Mouse (Mus musculus) heart, embryonic 10.5 days (tissue): ENCODE measurements around the gene Cand2. TPM values are rescaled to one million over a fixed set of nuclear protein-coding genes. Genes with fewer than 3 reads are reported as not detected.

Experiments
- DNase-seq: peaks from one replicate; pipeline ENCODE4 v3.0.0-alpha.2; 2017; ENCODE audit warnings: low spot score
- H3K27ac ChIP-seq: fragments of 300-500 bp; sonication (generic); 2 replicates; pipeline ENCODE4 v1.5.1; 2016; ENCODE audit warnings: mild to moderate bottlenecking
- H3K27me3 ChIP-seq: fragments of 300-500 bp; sonication (generic); 2 replicates; pipeline ENCODE4 v1.6.1; 2016; ENCODE audit warnings: mild to moderate bottlenecking; ENCODE audit not compliant: poor library complexity, insufficient read depth, severe bottlenecking
- H3K36me3 ChIP-seq: fragments of 300-500 bp; sonication (generic); 2 replicates; pipeline ENCODE4 v1.6.1; 2016; ENCODE audit warnings: mild to moderate bottlenecking, moderate library complexity
- H3K4me1 ChIP-seq: fragments of 300-500 bp; sonication (generic); 2 replicates; pipeline ENCODE4 v1.6.1; 2016; ENCODE audit warnings: mild to moderate bottlenecking
- H3K4me3 ChIP-seq: fragments of 300-500 bp; sonication (generic); 2 replicates; pipeline ENCODE4 v1.5.1; 2016; ENCODE audit warnings: mild to moderate bottlenecking, moderate library complexity
- H3K9me3 ChIP-seq: fragments of 300-500 bp; sonication (generic); 2 replicates; pipeline ENCODE4 v1.6.1; 2016; ENCODE audit warnings: mild to moderate bottlenecking, moderate library complexity
- WGBS: fragments of 180-500 bp; shearing (Covaris S2); methylation state at CpG from one replicate; pipeline ENCODE4 v1.1.7; 2016; 5-methylcytosine and 5-hydroxymethylcytosine counted together
- polyA plus RNA-seq: library from polyadenylated mRNA; unstranded; fragments of >200 nt; fragmentation: Nextera tagmentation; extraction: Ambion mirVana; gene quantifications from 2 replicates; pipeline ENCODE4 v1.2.1, GENCODE M21; 2016

Cand2 gene
- polyA plus RNA-seq, 1 experiment from 2014 or later = 60.0 TPM

DNA sequence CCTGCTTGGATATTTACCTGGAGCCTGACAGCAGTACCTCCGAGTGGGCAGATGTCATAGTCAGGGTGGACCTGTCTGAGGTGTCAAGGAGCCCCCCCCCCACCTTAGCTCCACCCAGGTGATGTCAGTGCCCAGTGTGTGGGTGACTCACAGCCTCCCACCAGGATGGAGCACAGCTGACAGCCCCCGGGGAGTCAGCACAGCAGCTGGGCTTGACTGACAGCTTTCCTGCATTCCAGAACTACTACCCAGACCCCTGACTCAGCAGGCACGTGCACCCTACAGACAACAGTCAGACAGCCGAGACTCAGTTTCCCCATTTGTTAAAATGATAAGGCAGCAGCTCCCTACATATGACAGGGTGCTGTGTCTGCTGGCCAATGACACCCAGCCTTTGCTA, 13.4 kb upstream of the Cand2 start:
- 36% methylated on average over 4 of the region's 4 CpGs for WGBS
- H3K27me3 ChIP-seq = no peaks in the 10 kb centered on the region
- H3K36me3 ChIP-seq = no peaks in the 10 kb centered on the region
- H3K9me3 ChIP-seq = no peaks in the 10 kb centered on the region
- no peak overlapping the region for H3K4me3 ChIP-seq
- peak overlapping the region; percentile 80; the same call in 1 of the 2 replicates for H3K27ac ChIP-seq
- DNase-seq = no peak
- H3K4me1 ChIP-seq = peaks cover 56% of the 10 kb centered on the region

DNA sequence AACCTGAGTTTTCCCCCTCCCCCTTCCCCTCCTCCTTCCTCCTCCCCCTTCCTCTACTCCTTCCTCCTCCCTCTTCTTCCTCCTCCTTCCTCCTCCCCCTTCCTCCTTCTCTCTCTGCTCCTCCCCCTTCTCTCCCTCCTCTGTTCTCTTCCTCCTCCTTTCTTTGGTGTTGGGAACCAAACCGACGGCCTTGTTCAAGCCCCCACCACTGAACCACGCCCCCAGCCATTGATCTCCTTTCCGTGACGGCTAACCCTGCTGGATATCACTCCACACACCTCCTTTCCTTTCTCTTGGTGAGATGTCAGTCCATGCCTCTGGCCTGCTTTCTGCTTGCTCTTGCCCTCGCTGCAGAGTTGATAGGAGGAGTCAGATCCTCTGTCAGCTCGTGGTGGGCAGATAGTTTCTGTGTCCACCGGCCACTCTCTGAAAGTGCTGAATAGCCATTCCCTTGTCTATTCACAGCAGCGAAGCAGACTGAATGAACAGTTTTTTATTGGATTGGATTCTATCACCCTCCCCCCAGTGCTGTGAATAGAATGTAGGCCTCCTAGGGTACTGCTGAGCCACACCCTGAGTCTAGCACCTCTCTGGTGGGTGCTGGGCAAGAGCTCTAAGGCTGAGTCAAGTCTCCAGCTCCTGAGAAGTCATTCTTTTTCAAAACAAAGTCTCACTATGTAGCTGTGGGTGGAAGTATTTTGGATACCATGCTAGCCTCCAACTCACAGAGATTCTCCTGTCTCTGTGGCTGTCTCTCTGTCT, 12.2 kb upstream of the Cand2 start, which contains the start of gene Tmem40:
Gene Tmem40 (minus strand): TSS at position 416 of the 762 bp plus-strand sequence.
- peak within 1 kb of the TSS; percentile 35 for H3K4me3 ChIP-seq
- H3K27me3 ChIP-seq = no peaks in the 10 kb centered on the region
- no peaks in the 10 kb centered on the region for H3K36me3 ChIP-seq
- no peak for DNase-seq
- WGBS = 2% methylated on average over 9 of the region's 9 CpGs
- H3K9me3 ChIP-seq = no peaks in the 10 kb centered on the region
- H3K4me1 ChIP-seq = peaks cover 55% of the 10 kb centered on the region
- H3K27ac ChIP-seq = peak within 1 kb of the TSS; percentile 87

DNA sequence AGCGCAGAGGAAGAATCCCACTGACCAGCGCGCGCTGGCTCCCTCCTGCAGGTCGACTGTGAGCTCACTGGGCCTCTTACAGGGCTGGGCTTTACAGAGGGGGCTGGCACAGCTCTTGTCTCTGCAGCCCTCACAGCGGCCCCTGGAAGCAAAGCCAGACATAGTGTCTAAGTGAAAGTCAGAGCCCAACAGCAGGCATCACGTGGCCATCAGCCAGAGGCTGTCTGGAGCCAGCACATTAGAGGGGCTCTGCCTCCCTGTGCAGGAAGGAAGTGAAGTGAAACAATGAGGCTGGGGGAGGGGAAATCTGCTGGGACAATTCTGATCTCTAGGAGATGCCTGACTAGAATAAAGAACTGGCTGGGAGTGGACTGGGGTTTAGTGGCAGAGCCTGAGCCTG, 10.2 kb upstream of the Cand2 start:
- no peaks in the 10 kb centered on the region for H3K9me3 ChIP-seq
- DNase-seq = peak; percentile 96
- H3K4me1 ChIP-seq = peaks cover 59% of the 10 kb centered on the region
- 0 out of 2 replicates have a peak overlapping the region, but pooled peaks have one; percentile 19 for H3K4me3 ChIP-seq
- H3K36me3 ChIP-seq = no peaks in the 10 kb centered on the region
- peak overlapping the region; percentile 87 for H3K27ac ChIP-seq
- 2% methylated on average over 7 of the region's 7 CpGs for WGBS
- H3K27me3 ChIP-seq = no peaks in the 10 kb centered on the region

DNA sequence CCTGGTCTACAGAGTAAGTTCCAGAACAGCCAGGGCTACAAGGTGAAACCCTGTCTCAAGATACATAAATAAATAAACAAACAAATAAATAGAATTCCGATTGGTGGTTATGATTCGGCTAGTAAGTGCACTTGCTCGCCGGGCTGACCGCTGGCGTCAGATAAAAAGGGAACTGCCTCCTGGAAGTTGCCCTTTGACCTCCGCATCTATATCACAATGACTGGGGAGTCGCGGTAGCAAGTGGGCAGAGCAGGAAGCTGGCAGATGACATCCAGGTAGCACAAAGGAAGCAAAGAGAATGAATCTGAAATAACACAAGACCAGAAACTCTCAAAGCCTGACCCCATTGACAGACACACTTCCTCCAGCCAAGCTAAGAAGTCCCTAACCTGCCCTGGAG, 7.0 kb upstream of the Cand2 start:
- no peak for DNase-seq
- H3K9me3 ChIP-seq = no peaks in the 10 kb centered on the region
- H3K27ac ChIP-seq = no peak overlapping the region; the same call in 1 of the 2 replicates
- 54% methylated on average over 9 of the region's 9 CpGs for WGBS
- H3K4me3 ChIP-seq = no peak overlapping the region
- H3K36me3 ChIP-seq = no peaks in the 10 kb centered on the region
- H3K27me3 ChIP-seq = no peaks in the 10 kb centered on the region
- peaks cover 31% of the 10 kb centered on the region for H3K4me1 ChIP-seq

DNA sequence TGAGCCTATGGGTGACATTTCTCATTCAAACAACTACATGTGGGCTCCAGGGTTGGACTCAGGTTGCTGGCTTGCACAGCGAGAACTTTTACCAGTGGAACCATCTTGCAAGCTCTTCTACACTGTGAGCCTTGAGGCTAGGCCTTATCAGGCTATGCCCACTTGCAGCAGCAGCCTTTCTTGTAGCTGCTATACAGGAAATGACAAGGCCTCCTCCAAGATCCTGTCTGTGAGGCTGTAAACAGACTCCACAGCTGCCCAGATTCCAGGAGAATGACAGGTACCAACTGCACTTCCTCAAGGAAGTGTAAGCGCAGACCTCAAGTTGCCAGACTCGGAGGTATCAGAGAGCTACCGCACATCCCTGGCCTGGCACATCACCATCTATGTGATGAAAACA, 6.1 kb upstream of the Cand2 start:
- no peaks in the 10 kb centered on the region for H3K27me3 ChIP-seq
- no peak overlapping the region; the same call in 1 of the 2 replicates for H3K27ac ChIP-seq
- WGBS = 48% methylated on average over 4 of the region's 4 CpGs
- H3K4me3 ChIP-seq = no peak overlapping the region
- no peaks in the 10 kb centered on the region for H3K36me3 ChIP-seq
- DNase-seq = no peak
- no peaks in the 10 kb centered on the region for H3K9me3 ChIP-seq
- peaks cover 25% of the 10 kb centered on the region for H3K4me1 ChIP-seq

DNA sequence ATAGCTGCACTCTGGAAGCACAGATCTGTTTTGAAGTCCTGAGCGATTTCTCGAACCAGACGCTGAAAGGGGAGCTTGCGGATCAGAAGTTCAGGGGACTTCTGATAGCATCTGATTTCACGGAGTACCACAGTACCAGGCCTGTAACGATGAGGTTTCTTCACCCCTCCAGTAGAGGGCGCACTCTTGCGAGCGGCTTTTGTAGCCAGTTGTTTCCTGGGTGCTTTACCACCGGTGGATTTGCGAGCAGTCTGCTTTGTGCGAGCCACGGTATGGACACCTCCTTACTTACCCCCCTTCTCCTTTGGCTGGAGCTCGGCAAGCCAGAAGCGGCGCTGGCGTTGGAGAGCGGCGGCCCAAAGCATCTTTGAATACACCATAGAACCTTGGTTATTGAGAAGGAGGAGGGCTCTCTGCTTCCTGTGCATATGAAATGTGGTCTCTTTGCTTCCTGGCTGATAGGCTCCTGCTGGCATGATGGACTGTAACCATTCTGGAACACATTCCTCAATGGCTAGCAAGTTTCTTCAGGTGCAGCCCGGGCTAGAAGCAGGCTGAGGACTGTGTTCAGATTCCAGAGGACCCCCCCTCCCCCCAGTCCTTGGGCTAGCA, 4.2 kb upstream of the Cand2 start:
- no peak for DNase-seq
- Histone ChIP-seq H3K27me3 (no peaks in the 10 kb centered on the region), H3K27ac (no peak overlapping the region), H3K36me3 (no peaks in the 10 kb centered on the region), H3K4me1 (peaks cover 12% of the 10 kb centered on the region; the same call in 1 of the 2 replicates), H3K9me3 (no peaks in the 10 kb centered on the region), H3K4me3 (no peak overlapping the region)
- WGBS = 82% methylated on average over 17 of the region's 20 CpGs

DNA sequence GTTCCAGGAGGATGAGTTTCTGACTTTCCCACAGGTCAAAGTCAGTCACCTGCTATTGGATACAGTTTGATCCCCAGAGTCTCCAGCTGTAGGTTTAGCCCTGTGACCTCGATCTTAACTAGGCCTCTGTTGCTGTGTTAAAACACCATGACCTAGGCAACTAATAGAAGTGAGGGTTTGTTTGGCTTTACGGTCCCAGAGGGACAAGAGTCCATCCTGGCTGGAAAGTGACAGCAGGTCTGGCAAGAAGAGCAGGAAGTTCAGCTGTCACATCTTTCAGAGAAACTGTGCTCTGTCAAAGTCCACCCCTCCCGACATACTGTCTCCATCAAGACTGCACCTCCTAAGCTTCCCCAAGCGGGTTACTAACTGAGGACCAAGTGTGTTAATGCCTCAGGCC, 3.5 kb upstream of the Cand2 start:
- H3K9me3 ChIP-seq = no peaks in the 10 kb centered on the region
- 53% methylated on average over 4 of the region's 4 CpGs for WGBS
- peaks cover 19% of the 10 kb centered on the region for H3K4me1 ChIP-seq
- no peaks in the 10 kb centered on the region for H3K27me3 ChIP-seq
- H3K36me3 ChIP-seq = no peaks in the 10 kb centered on the region
- no peak overlapping the region for H3K4me3 ChIP-seq
- H3K27ac ChIP-seq = no peak overlapping the region
- no peak for DNase-seq

DNA sequence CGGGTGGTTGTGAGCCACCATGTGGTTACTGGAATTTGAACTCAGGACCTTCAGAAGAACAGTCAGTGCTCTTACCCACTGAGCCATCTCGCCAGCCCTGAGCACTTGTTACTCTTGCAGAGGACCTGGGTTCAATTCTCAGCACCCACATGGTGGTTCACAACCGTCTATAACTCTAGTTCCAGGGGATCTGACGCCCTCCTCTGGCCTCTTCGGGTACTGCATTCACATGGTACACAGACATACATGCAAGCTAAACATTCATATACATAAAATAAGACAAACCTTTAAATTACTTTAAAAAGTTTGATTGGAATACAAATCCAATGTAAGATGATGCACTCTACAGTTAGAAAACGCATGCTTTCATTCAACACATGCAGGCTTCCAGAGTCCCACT, 2.1 kb upstream of the Cand2 start:
- H3K4me1 ChIP-seq = peaks cover 32% of the 10 kb centered on the region
- H3K9me3 ChIP-seq = no peaks in the 10 kb centered on the region
- no peaks in the 10 kb centered on the region for H3K27me3 ChIP-seq
- no peak overlapping the region for H3K27ac ChIP-seq
- H3K4me3 ChIP-seq = no peak overlapping the region
- DNase-seq = no peak
- no peaks in the 10 kb centered on the region for H3K36me3 ChIP-seq
- 75% methylated on average over 6 of the region's 6 CpGs for WGBS

DNA sequence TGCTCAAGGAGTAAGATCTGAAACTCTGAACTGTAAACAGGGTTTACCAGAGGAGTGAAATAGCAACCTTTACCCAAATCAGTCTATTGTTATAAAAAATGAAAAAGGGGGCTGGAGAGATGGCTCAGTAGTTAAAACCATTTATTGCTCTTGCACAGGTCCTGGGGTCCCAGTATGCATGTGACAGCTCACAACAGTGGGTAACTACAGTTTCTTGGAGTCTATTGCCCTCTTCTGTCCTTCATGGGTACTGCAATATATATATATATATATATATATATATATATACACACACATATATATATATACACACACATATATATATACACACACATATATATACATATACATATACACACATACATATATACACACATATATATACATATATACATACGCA, 1.7 kb upstream of the Cand2 start:
- Histone ChIP-seq H3K27me3 (no peaks in the 10 kb centered on the region), H3K27ac (no peak overlapping the region), H3K9me3 (no peaks in the 10 kb centered on the region), H3K4me3 (no peak overlapping the region), H3K4me1 (peaks cover 31% of the 10 kb centered on the region), H3K36me3 (peaks cover 3% of the 10 kb centered on the region; the same call in 1 of the 2 replicates)
- WGBS = 75% methylated on average over 1 of the region's 1 CpGs
- DNase-seq = no peak

DNA sequence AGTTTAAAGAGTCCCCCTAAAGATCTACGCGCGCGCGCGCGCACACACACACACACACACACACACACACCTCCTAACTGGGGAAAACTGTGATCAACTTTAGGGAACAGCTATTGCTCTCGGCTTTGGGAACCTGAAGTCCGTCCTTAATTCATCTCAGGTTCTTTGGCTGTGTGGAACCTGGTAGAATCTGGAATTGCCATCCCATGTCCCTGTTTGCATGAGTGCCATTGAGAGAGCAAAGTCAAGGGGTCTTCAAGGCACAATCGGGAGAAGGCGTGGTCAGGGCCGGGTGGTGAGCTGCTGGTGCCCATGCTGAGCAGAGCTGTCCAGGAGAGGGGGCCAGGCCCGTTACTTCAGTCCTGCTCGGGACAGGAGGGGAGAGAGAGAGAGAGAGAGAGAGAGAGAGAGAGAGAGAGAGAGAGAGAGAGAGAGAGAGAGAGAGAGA, 348 bp upstream of the Cand2 start:
- Histone ChIP-seq H3K27ac (peak overlapping the region; percentile 97), H3K4me3 (peak overlapping the region; percentile 82), H3K27me3 (no peaks in the 10 kb centered on the region), H3K9me3 (no peaks in the 10 kb centered on the region), H3K36me3 (peaks cover 13% of the 10 kb centered on the region), H3K4me1 (peaks cover 34% of the 10 kb centered on the region)
- WGBS = 2% methylated on average over 14 of the region's 14 CpGs
- DNase-seq = peak; percentile 88

DNA sequence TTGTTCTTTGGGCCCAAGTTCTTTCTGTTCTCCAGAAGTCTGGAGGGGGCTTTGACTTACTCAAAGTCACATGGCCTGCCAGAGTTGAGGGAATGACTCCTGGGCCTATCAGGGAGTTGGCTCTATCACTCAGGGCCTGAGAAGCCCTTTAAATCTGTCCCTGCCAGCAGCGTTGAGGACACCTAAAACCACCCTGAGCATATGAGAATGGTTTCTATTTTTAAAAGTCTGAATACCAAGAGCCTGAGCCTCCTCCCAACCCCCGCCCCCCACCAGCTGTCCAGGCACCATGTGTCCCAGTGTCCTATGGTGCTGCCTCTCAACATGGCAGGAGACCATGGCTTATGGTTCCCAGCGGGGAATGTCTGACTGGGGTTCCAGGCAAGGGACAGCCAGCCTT, 1.5 kb downstream of the Cand2 start:
- Histone ChIP-seq H3K36me3 (peaks cover 30% of the 10 kb centered on the region), H3K4me1 (peaks cover 34% of the 10 kb centered on the region), H3K27ac (peak overlapping the region; percentile 97), H3K4me3 (peak overlapping the region; percentile 82), H3K9me3 (no peaks in the 10 kb centered on the region), H3K27me3 (no peaks in the 10 kb centered on the region)
- 36% methylated on average over 3 of the region's 3 CpGs for WGBS
- DNase-seq = peak; percentile 86

DNA sequence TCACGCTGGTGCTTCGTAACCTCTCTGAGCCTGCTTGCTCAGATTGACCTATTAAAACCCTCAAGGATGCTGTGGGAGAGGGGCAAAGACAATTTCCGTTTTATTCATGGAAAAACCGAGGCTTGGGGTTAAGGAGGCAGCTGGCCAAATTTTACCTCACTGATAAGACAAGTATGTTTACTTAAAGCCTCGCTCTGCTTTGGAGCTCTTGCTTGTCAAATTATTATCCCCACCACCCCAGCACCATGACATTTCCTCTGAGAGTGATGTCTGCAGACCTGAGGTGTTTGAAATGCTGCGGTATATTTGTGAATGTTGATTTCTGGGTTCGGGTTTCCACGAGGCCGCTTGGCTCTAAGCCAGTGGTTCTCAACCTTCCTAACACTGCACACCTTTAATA, 2.0 kb downstream of the Cand2 start:
- Histone ChIP-seq H3K9me3 (no peaks in the 10 kb centered on the region), H3K27ac (peak overlapping the region; percentile 97), H3K4me1 (peaks cover 34% of the 10 kb centered on the region), H3K27me3 (no peaks in the 10 kb centered on the region), H3K4me3 (peak overlapping the region; percentile 82), H3K36me3 (peaks cover 36% of the 10 kb centered on the region)
- DNase-seq = no peak
- 32% methylated on average over 9 of the region's 9 CpGs for WGBS

DNA sequence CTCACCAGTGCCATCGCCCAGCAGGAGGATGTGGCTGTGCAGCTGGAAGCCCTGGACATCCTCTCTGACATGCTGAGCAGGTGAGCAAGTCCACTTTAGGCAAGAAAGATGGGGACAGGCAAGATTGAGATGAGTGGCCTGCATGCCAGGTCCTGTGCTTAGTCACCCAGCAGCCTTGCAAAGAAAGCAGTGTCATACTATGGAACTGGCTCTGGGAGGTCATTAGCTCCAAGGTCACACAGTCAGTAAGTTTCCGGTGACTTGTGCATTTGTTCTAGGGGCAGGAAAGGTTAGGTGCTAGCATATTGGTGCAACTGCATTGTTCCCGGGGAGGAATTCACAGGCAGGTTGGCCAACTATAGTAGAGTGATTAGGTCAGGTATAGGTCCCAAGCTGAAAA, 8.4 kb downstream of the Cand2 start:
- Histone ChIP-seq H3K27me3 (no peaks in the 10 kb centered on the region), H3K36me3 (peaks cover 95% of the 10 kb centered on the region), H3K27ac (no peak overlapping the region), H3K4me1 (peaks cover 15% of the 10 kb centered on the region), H3K9me3 (no peaks in the 10 kb centered on the region), H3K4me3 (no peak overlapping the region)
- WGBS = 86% methylated on average over 3 of the region's 3 CpGs
- DNase-seq = no peak
